Mouse (Mus musculus): Measurements from ENCODE around the gene Mpg. TPM values are rescaled to one million over a fixed set of nuclear protein-coding genes. Genes with fewer than 3 reads are reported as not detected.

The Mpg gene
- total RNA-seq, 2 experiments from 2014 or later, result 11.2 to 14.3 TPM

GRCm38 (mm10) chr11:32201922-32202685 is 24.2 kb upstream of the Mpg start:
- DNase-seq, result no peak

- peak; percentile 93 for DNase-seq
These were observed 21.0 kb upstream of the Mpg start, which contains the start of gene Snrnp25 for GRCm38 (mm10) chr11:32205058-32205873. Snrnp25 (plus strand) TSS chr11:32205415.

- no peak for DNase-seq
These were observed 15.7 kb upstream of the Mpg start for GRCm38 (mm10) chr11:32210623-32211022.

GRCm38 (mm10) chr11:32215372-32216162 is 10.7 kb upstream of the Mpg start:
- DNase-seq, result no peak

- DNase-seq, result peak; percentile 73
These were observed 9.5 kb upstream of the Mpg start for GRCm38 (mm10) chr11:32216851-32217250.

GRCm38 (mm10) chr11:32218501-32219050 is 7.7 kb upstream of the Mpg start:
- DNase-seq, result no peak

GRCm38 (mm10) chr11:32219287-32219686 is 7.0 kb upstream of the Mpg start:
- no peak for DNase-seq

GRCm38 (mm10) chr11:32220607-32221224 is 5.6 kb upstream of the Mpg start:
- DNase-seq, result no peak

- peak; percentile 68 for DNase-seq
These were observed 4.9 kb upstream of the Mpg start for GRCm38 (mm10) chr11:32221225-32221950.

- peak; percentile 79 for DNase-seq
These were observed 4.3 kb upstream of the Mpg start, which contains the start of gene Rhbdf1 for GRCm38 (mm10) chr11:32221951-32222409. Rhbdf1 (minus strand) TSS chr11:32222300.

- no peak for DNase-seq
These were observed 3.6 kb upstream of the Mpg start for GRCm38 (mm10) chr11:32222570-32223194.

GRCm38 (mm10) chr11:32223297-32223967 is 2.9 kb upstream of the Mpg start:
- DNase-seq, result no peak

- peak; percentile 85 for DNase-seq
These were observed 1.7 kb upstream of the Mpg start for GRCm38 (mm10) chr11:32224468-32225139.

- peak; percentile 47 for DNase-seq
These were observed 842 bp upstream of the Mpg start for GRCm38 (mm10) chr11:32225222-32226104.

- no peak for DNase-seq
These were observed 736 bp downstream of the Mpg start for GRCm38 (mm10) chr11:32227041-32227440.

- DNase-seq, result no peak
These were observed 1.2 kb downstream of the Mpg start for GRCm38 (mm10) chr11:32227555-32227954.

GRCm38 (mm10) chr11:32228292-32228845 is 2.1 kb downstream of the Mpg start:
- no peak for DNase-seq

- DNase-seq, result no peak
These were observed 3.9 kb downstream of the Mpg start for GRCm38 (mm10) chr11:32230220-32230619.

Data from gastrocnemius, postnatal 10 days (tissue).